Mouse (Mus musculus): ENCODE data around the gene Plekhm2.

GRCm38 (mm10) chr4:141685499-141685898 lies 20.8 kb upstream of the Plekhm2 start, which contains the start of gene Rsc1a1:
- TF ChIP-seq POLR2A (IDR thresholded peaks at IDR 0.05; ENCODE audit: control insufficient read depth, low read depth, low read length) (no peak), CTCF (IDR thresholded peaks at IDR 0.05; ENCODE audit: control insufficient read depth, insufficient read depth, insufficient replicate concordance, low read depth, low read length) (no peak)
